In the genomic region with DNA sequence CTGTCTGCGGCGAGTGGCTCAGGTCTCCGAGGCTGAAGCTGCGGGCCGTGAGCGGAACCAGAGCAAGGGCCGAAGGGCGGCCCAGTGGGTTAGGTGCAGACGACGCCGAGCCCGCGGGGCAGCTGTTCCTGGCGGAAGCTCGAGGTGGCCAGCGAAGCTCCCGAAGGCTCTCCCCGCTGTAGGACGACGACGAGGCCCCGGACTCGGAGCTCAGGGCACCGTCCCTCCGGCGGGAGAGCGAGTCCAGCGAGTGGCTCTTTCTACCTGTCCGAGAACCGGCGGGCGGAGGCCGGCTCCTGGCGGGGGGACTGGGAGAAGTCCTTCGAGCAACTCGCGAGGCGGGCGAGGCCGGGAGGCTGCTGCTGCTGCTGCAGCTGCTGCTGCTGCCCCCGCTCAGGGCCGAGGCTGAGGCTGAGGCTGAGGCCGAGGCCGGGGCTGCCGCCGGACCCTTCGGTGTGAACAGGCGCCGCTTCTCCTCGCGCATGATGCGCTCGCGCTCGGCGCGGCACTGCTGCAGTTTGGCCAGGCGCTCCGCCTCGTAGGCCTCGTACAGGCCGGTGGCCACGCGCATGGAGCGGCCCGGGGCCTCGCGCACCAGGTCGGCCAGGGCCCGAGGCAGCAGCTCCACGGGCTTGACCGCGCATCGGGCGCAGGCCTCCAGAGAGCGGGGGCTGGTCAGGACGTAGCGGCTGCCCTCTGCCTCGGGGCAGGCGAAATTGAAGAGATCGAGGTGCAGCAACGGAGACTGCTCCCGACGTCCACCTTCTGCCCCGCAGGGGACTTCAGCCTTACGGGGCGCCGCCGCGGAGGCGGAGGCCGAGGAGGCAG, we compare ENCODE assay signal across 7 mouse cellular contexts. TPM values are rescaled to one million over a fixed set of nuclear protein-coding genes. Genes with fewer than 3 reads are reported as not detected.
DNase-seq lines count a peak whose midpoint lies in the region; ATAC-seq and TF ChIP-seq lines count a peak whose summit lies in the region.

No protein-coding gene starts in this region.

- H3K27me3 ChIP-seq in myocyte (ENCODE audit: control insufficient read depth, insufficient read depth, insufficient read length) = peaks cover 64% of the 10 kb centered on the region

- no peaks in the 10 kb centered on the region for H3K79me2 ChIP-seq in myocyte (ENCODE audit: control insufficient read depth, insufficient read depth)

- DNase-seq in ovary, postnatal 14 days (ENCODE audit: low spot score) = peak; percentile 27
- no peak for DNase-seq in ovary, postnatal 36 days (ENCODE audit: low spot score)
- DNase-seq in cerebellum, postnatal 36 days = peak; percentile 31
- peak; percentile 51 for DNase-seq in gastrocnemius, postnatal 10 days
- peak; percentile 27 for DNase-seq in kidney, postnatal 14 days

- no peak overlapping the region for H3ac ChIP-seq in myocyte (ENCODE audit: control insufficient read depth, insufficient read length)

- no peaks in the 10 kb centered on the region for H3K36me3 ChIP-seq in myocyte (ENCODE audit: control insufficient read depth, insufficient read depth)

- H3K4me2 ChIP-seq in myocyte (ENCODE audit: low read depth) = peak overlapping the region; percentile 34

- no peak overlapping the region for H3K4me3 ChIP-seq in myocyte

- TF ChIP-seq POLR2A in myocyte (IDR thresholded peaks at IDR 0.05; ENCODE audit: insufficient read length, low read depth) = no peak

- ATAC-seq in erythroid progenitor cell, adult 5-6 weeks (replicated peaks; ENCODE audit: low FRiP score, poor library complexity, severe bottlenecking) = no peak

TF ChIP-seq in myocyte, 11 proteins besides CTCF, POLR2A, EP300 and RAD21:
- TF ChIP-seq SRF (IDR thresholded peaks at IDR 0.05; ENCODE audit: control insufficient read depth, insufficient read length, low read depth) (no peak), TCF12 (IDR thresholded peaks at IDR 0.05; ENCODE audit: insufficient read depth, poor library complexity, severe bottlenecking) (no peak), E2F4 (IDR thresholded peaks at IDR 0.05; ENCODE audit: insufficient read depth) (no peak), REST (IDR thresholded peaks at IDR 0.05; ENCODE audit: insufficient read depth, insufficient read length) (no peak), TCF3 (IDR thresholded peaks at IDR 0.05; ENCODE audit: insufficient read length, low read depth) (no peak), USF1 (IDR thresholded peaks at IDR 0.05; ENCODE audit: low read depth) (no peak), MAX (IDR thresholded peaks at IDR 0.05; ENCODE audit: low read depth) (no peak), CEBPB (IDR thresholded peaks at IDR 0.05; ENCODE audit: insufficient read depth, poor library complexity, severe bottlenecking) (no peak), POLR2AphosphoS2 (IDR thresholded peaks at IDR 0.05; ENCODE audit: insufficient read length, low read depth) (no peak), MYOD1 (IDR thresholded peaks at IDR 0.05; ENCODE audit: control insufficient read depth in 1 of 3, insufficient read length in 2 of 3, low read depth in 2 of 3) (no peak)

RNA-seq across cellular contexts. Expression of a gene that starts 1.7 kb away (rescaled TPM):
- under 1 TPM; 0.07 to 0.09 TPM for total RNA-seq in gastrocnemius, postnatal 10 days (2021)
- not detected for polyA plus RNA-seq in myocyte (2012; fragmentation: generic; extraction: Trizol)
- not detected in 2 replicates for total RNA-seq in erythroid progenitor cell, adult 5-6 weeks (2015; ENCODE audit: low replicate concordance)
- not detected in 2 replicates for total RNA-seq in erythroid progenitor cell, adult 5-6 weeks (2017; ENCODE audit: low replicate concordance)

RNA-seq across cellular contexts. Expression of a gene that starts 31.5 kb away (rescaled TPM):
- 10 to 100 TPM; 28.6 to 29.2 TPM for total RNA-seq in gastrocnemius, postnatal 10 days (2021)
- polyA plus RNA-seq in myocyte (2012; fragmentation: generic; extraction: Trizol) = 64.0 TPM
- total RNA-seq in erythroid progenitor cell, adult 5-6 weeks (2015; ENCODE audit: low replicate concordance) = 39.8 and 46.9 TPM in 2 replicates
- 63.2 and 67.7 TPM in 2 replicates for total RNA-seq in erythroid progenitor cell, adult 5-6 weeks (2017; ENCODE audit: low replicate concordance)
